Mouse (Mus musculus) heart, embryonic 16.5 days (tissue): ENCODE data around the gene Phlpp2. TPM values are rescaled to one million over a fixed set of nuclear protein-coding genes. Genes with fewer than 3 reads are reported as not detected.

ENCODE experiments used
- ATAC-seq: fragments of 200-750 bp; cut with Nextera tagmentation; replicated peaks from 2 replicates; pipeline ENCODE4 v1.8.0; 2017; ENCODE audit warnings: moderate number of reproducible peaks; ENCODE audit not compliant: insufficient read depth, low FRiP score; ENCODE audit errors: extremely low read depth
- H3K27ac ChIP-seq: fragments of 300-500 bp; sonication (generic); 2 replicates; pipeline ENCODE4 v1.5.1; 2014; ENCODE audit warnings: mild to moderate bottlenecking, low read length, control low read depth, moderate library complexity
- H3K27me3 ChIP-seq: fragments of 300-500 bp; sonication (generic); 2 replicates; pipeline ENCODE4 v1.6.1; 2014; ENCODE audit warnings: low read length, mixed read lengths; ENCODE audit not compliant: control insufficient read depth, insufficient read depth
- H3K36me3 ChIP-seq: fragments of 300-500 bp; sonication (generic); 2 replicates; pipeline ENCODE4 v1.6.1; 2014; ENCODE audit not compliant: control insufficient read depth, insufficient read depth
- H3K4me1 ChIP-seq: fragments of 300-500 bp; sonication (generic); 2 replicates; pipeline ENCODE4 v1.6.1; 2014; ENCODE audit warnings: low read length, mixed read lengths; ENCODE audit not compliant: control insufficient read depth, insufficient read depth
- H3K4me2 ChIP-seq: fragments of 300-500 bp; sonication (generic); 2 replicates; pipeline ENCODE4 v1.6.1; 2014; ENCODE audit warnings: low read depth, mild to moderate bottlenecking, control low read depth, low read length
- H3K4me3 ChIP-seq: fragments of 300-500 bp; sonication (generic); 2 replicates; pipeline ENCODE4 v1.5.1; 2014; ENCODE audit warnings: mild to moderate bottlenecking, control low read depth, low read length
- H3K9ac ChIP-seq: fragments of 300-500 bp; sonication (generic); 2 replicates; pipeline ENCODE4 v1.6.1; 2014; ENCODE audit warnings: low read length, control low read depth
- H3K9me3 ChIP-seq: fragments of 300-500 bp; sonication (generic); replicated peaks from 2 replicates; pipeline ENCODE4 v1.6.1; 2016; ENCODE audit warnings: low read length; ENCODE audit not compliant: control insufficient read depth
- WGBS: fragments of 180-500 bp; shearing (Covaris S2); extraction: QIAGEN DNeasy Blood & Tissue Kit; methylation state at CpG from one replicate; pipeline ENCODE4 v1.1.7; 2014; 5-methylcytosine and 5-hydroxymethylcytosine counted together
- polyA plus RNA-seq: library from polyadenylated mRNA; unstranded; fragments of >200 nt; fragmentation: Nextera tagmentation; extraction: Ambion mirVana; gene quantifications from 2 replicates; pipeline ENCODE4 v1.2.1, GENCODE M21; 2015

Phlpp2 gene
- polyA plus RNA-seq: 1.3 and 1.9 TPM in 2 replicates

GRCm38 (mm10) chr8:109868003-109868679 lies at the start of gene Phlpp2:
TSS of gene Phlpp2 (plus strand) at chr8:109868542.
- Histone ChIP-seq H3K36me3 (no peaks in the 10 kb centered on the region), H3K9ac (peak within 1 kb of the TSS; percentile 96), H3K4me3 (peak within 1 kb of the TSS; percentile 93), H3K9me3 (no peaks in the 10 kb centered on the region), H3K27me3 (no peaks in the 10 kb centered on the region), H3K27ac (peak within 1 kb of the TSS; percentile 76), H3K4me2 (peak within 1 kb of the TSS; percentile 96), H3K4me1 (peaks cover 7% of the 10 kb centered on the region)
- WGBS: under 1% methylated on average over 38 of the region's 42 CpGs
- peak; percentile 99 for ATAC-seq

DNA sequence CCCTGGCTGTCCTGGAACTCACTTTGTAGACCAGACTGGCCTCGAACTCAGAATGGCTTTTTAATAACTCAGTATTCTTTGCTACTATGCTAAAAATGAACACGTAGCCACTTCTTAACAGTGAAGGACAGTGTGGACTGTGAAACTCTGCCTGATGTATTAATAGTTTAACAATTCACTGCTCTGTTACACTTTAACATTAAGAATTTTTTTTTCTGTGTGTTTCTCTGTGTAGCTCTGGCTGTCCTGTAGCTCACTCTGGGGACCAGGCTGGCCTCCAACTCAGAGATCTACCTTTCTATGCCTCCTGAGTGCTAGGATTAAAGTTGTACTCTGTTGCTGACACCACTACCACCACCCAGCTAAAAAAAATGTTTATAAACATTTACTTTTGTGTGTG lies 44.8 kb upstream of the Phlpp2 start:
- H3K36me3 ChIP-seq: peaks cover 4% of the 10 kb centered on the region; the same call in 1 of the 2 replicates
- 91% methylated on average over 2 of the region's 2 CpGs for WGBS

DNA sequence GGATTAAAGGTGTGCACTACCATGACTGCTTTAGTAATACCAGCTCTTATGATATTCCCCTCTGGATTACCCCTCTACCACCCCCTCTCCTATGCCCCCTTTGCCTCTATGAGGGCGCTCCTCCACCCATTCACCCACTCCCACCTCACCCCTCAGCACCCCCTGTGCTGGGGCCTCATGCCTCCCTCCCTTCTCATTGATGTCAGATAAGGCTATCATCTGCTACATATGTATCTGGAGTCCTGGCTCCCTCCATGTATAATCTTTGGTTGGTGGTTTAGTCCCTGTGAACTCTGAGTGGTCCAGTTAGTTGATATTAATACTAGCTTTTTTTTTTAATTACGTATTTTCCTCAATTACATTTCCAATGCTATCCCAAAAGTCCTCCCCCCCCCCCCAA lies 28.5 kb upstream of the Phlpp2 start:
- Histone ChIP-seq H3K27me3 (no peaks in the 10 kb centered on the region), H3K27ac (no peak overlapping the region), H3K4me2 (no peak overlapping the region), H3K9ac (no peak overlapping the region), H3K4me1 (no peaks in the 10 kb centered on the region), H3K9me3 (no peaks in the 10 kb centered on the region), H3K4me3 (no peak overlapping the region), H3K36me3 (peaks cover 23% of the 10 kb centered on the region)
- 94% methylated on average over 2 of the region's 2 CpGs for WGBS
- no peak for ATAC-seq

More for the DNA sequence above, 44.8 kb upstream of the Phlpp2 start:
- no peak for ATAC-seq
- H3K4me2 ChIP-seq: no peak overlapping the region
- no peak overlapping the region for H3K27ac ChIP-seq
- H3K27me3 ChIP-seq: no peaks in the 10 kb centered on the region
- no peak overlapping the region for H3K4me3 ChIP-seq
- H3K9me3 ChIP-seq: no peaks in the 10 kb centered on the region
- no peak overlapping the region for H3K9ac ChIP-seq
- H3K4me1 ChIP-seq: no peaks in the 10 kb centered on the region

DNA sequence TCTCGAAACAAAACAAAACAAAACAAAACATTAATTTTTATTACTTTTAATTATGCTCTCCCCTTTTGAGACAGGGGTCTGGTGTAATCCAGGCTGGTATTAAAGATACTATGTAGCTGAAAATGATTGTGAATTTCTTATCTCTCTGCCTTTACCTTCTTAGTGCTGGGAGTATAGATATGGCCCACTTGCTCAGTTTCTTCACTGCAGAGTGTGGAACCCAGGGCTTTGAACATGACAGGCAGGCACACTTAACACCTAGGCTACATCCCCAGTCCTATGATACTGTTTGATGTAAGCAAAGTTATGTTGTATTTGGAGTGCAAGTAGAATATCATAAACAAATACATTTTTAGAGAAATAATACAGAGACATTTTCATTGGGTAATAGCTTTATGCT lies 25.9 kb upstream of the Phlpp2 start:
- no peak for ATAC-seq
- Histone ChIP-seq H3K4me2 (no peak overlapping the region), H3K9me3 (no peaks in the 10 kb centered on the region), H3K27ac (no peak overlapping the region), H3K4me3 (no peak overlapping the region), H3K27me3 (no peaks in the 10 kb centered on the region), H3K36me3 (peaks cover 22% of the 10 kb centered on the region), H3K4me1 (no peaks in the 10 kb centered on the region), H3K9ac (no peak overlapping the region)
- WGBS: 88% methylated on average over 1 of the region's 1 CpGs

- Histone ChIP-seq H3K27me3 (no peaks in the 10 kb centered on the region), H3K27ac (peak overlapping the region; percentile 76), H3K4me2 (no peak overlapping the region), H3K9me3 (no peaks in the 10 kb centered on the region), H3K36me3 (peaks cover 42% of the 10 kb centered on the region), H3K9ac (no peak overlapping the region), H3K4me1 (peaks cover 13% of the 10 kb centered on the region), H3K4me3 (no peak overlapping the region)
- peak; percentile 75 for ATAC-seq
- WGBS: 30% methylated on average over 2 of the region's 2 CpGs
These were observed 20.5 kb upstream of the Phlpp2 start for GRCm38 (mm10) chr8:109847866-109848265.

DNA sequence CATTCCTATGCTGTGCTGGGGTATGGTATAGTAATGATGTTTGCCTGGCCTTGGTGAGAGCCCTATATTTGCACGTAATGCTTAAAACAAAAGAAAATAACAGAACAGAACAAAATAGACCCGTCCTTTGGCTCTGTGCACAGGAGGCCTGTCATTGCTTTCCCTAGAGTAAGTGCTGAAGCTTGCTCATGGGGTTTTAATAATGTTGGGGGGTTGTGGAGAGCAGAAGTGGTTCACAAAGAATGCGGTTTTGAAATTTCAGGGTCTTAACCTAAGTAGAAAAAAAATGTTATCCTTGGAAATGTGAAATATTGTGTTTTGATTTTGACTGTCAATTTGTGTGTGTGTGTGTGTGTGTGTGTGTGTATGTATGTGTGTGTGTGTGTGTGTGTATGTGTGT lies 19.4 kb upstream of the Phlpp2 start:
- H3K4me2 ChIP-seq: no peak overlapping the region
- peaks cover 13% of the 10 kb centered on the region for H3K4me1 ChIP-seq
- 87% methylated on average over 3 of the region's 3 CpGs for WGBS
- no peak for ATAC-seq
- no peak overlapping the region for H3K27ac ChIP-seq
- H3K36me3 ChIP-seq: peaks cover 38% of the 10 kb centered on the region
- no peaks in the 10 kb centered on the region for H3K9me3 ChIP-seq
- no peak overlapping the region for H3K4me3 ChIP-seq
- no peaks in the 10 kb centered on the region for H3K27me3 ChIP-seq
- H3K9ac ChIP-seq: no peak overlapping the region

DNA sequence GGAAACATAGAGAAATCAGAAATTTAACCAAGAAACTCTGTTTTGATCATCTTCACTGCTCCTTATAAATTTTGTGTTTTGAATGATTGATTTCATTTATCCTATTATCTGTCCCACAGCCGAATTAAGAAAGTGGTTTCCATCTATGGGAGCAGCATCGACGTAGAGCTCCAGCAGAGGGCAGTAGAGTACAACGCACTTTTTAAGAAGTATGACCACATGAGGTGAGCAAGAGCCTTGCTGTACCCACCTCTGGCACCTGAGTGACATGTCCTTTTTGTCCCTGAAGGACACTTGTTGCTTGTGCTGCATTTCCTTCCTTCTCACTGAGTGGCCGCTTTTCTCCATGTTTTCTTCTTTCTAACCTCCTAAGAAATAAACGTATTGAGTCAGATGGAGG lies 14.9 kb upstream of the Phlpp2 start:
- Histone ChIP-seq H3K4me2 (no peak overlapping the region), H3K4me1 (peaks cover 5% of the 10 kb centered on the region), H3K4me3 (no peak overlapping the region), H3K27me3 (no peaks in the 10 kb centered on the region), H3K36me3 (peaks cover 47% of the 10 kb centered on the region), H3K27ac (no peak overlapping the region), H3K9me3 (no peaks in the 10 kb centered on the region), H3K9ac (no peak overlapping the region)
- ATAC-seq: no peak; the same call in 1 of the 2 replicates
- 36% methylated on average over 6 of the region's 6 CpGs for WGBS

- ATAC-seq: no peak
- Histone ChIP-seq H3K4me1 (no peaks in the 10 kb centered on the region), H3K36me3 (peaks cover 47% of the 10 kb centered on the region), H3K9me3 (no peaks in the 10 kb centered on the region), H3K4me3 (no peak overlapping the region), H3K9ac (no peak overlapping the region), H3K27me3 (no peaks in the 10 kb centered on the region), H3K4me2 (no peak overlapping the region), H3K27ac (no peak overlapping the region)
- 86% methylated on average over 4 of the region's 4 CpGs for WGBS
These were observed 13.8 kb upstream of the Phlpp2 start for GRCm38 (mm10) chr8:109854522-109854921.

DNA sequence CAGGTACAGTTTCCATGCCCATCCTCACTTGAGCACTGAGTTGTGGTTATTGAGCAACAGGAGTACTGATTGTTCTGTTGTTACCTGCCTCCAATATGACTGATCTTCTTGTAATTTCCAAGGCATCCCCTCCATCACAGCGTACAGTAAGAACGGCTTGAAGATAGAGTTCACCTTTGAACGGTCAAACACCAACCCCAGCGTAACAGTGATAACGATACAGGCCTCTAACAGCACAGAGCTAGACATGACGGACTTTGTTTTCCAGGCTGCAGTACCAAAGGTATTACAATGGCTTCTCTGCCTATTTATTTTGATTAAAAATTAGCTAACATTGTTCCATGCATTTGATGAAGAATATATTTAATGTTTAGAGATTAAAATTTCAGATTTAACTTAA lies 12.9 kb upstream of the Phlpp2 start:
- WGBS: 97% methylated on average over 6 of the region's 6 CpGs
- no peak overlapping the region for H3K9ac ChIP-seq
- no peak overlapping the region for H3K27ac ChIP-seq
- ATAC-seq: no peak
- peaks cover 46% of the 10 kb centered on the region for H3K36me3 ChIP-seq
- H3K27me3 ChIP-seq: no peaks in the 10 kb centered on the region
- no peak overlapping the region for H3K4me3 ChIP-seq
- no peaks in the 10 kb centered on the region for H3K4me1 ChIP-seq
- no peak overlapping the region for H3K4me2 ChIP-seq
- no peaks in the 10 kb centered on the region for H3K9me3 ChIP-seq
